23 mouse cellular contexts compared by ENCODE assay signal in the genomic region with DNA sequence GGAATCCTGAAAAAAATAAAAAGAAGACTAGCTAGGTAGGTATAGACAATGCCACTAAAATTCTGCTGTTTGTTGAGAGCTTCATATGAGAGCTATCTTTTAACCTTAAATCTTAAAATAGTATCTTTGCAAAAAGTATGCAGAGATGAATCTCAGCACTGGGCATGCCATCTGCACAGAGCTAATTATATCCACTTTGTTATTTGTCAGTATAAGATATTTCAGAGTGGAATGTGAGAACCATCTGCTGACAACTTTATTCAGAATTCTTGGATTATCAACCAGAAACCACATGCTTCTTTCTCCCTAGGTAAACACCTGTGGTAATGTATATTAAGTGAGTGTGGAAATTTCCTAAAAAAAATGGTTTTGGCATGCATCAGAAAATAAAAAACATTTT.
DNase-seq lines count a peak whose midpoint lies in the region; ATAC-seq lines count a peak whose summit lies in the region.
"Had no signal": no experiment of that assay in that cellular context is flagged by ENCODE, and none has a peak within 500 bp of the region (broad histone marks: within the 10 kb centered on the region; RNA-seq: fewer than 3 reads in every experiment).

No protein-coding gene starts in this region.

- 0 out of 2 replicates have a peak, but pooled peaks have one; percentile 46 for ATAC-seq in forebrain, embryonic 14.5 days
- ATAC-seq in forebrain, embryonic 12.5 days (ENCODE audit: low FRiP score) = no peak
- ATAC-seq in forebrain, embryonic 16.5 days = peak; percentile 88
- ATAC-seq in hindbrain, embryonic 12.5 days (ENCODE audit: low FRiP score) = no peak
- ATAC-seq: CD4-positive, CD25-positive, alpha-beta regulatory T cell, adult 4 months; liver, postnatal 0 days; Patski had no signal

- H3K27me3 ChIP-seq in forebrain, embryonic 14.5 days (replicated peaks; ENCODE audit: control insufficient read depth, insufficient read depth, low read length) = no peaks in the 10 kb centered on the region
- no peaks in the 10 kb centered on the region for H3K27me3 ChIP-seq in forebrain, embryonic 12.5 days
- H3K27me3 ChIP-seq in forebrain, embryonic 16.5 days (replicated peaks; ENCODE audit: control insufficient read depth, insufficient read depth, low read length) = no peaks in the 10 kb centered on the region
- H3K27me3 ChIP-seq in hindbrain, embryonic 12.5 days = no peaks in the 10 kb centered on the region
- H3K27me3 ChIP-seq: midbrain, embryonic 12.5 days; Patski had no signal

- H3K36me3 ChIP-seq in forebrain, embryonic 14.5 days (ENCODE audit: control insufficient read depth, insufficient read depth, low read length) = no peaks in the 10 kb centered on the region
- H3K36me3 ChIP-seq in forebrain, embryonic 12.5 days (replicated peaks) = no peaks in the 10 kb centered on the region
- H3K36me3 ChIP-seq in forebrain, embryonic 16.5 days (ENCODE audit: control insufficient read depth, insufficient read depth) = no peaks in the 10 kb centered on the region
- no peaks in the 10 kb centered on the region for H3K36me3 ChIP-seq in hindbrain, embryonic 12.5 days
- H3K36me3 ChIP-seq: midbrain, embryonic 12.5 days had no signal

- intact Hi-C loops in left cerebral cortex, postnatal 4 days (cut with DNase I) = no loop called here
- intact Hi-C loops in left cerebral cortex, postnatal 25 days (cut with DNase I) = loop anchor here (10.0 kb wide), 1 partner anchor 850 kb away; no protein-coding TSS in a partner anchor

- no peak overlapping the region for H3K9ac ChIP-seq in forebrain, embryonic 14.5 days (ENCODE audit: low read length)
- no peak overlapping the region for H3K9ac ChIP-seq in forebrain, embryonic 12.5 days
- H3K9ac ChIP-seq in forebrain, embryonic 16.5 days (replicated peaks; ENCODE audit: low read depth, low read length) = no peak overlapping the region
- no peak overlapping the region for H3K9ac ChIP-seq in hindbrain, embryonic 12.5 days
- H3K9ac ChIP-seq: liver, postnatal 0 days; midbrain, embryonic 12.5 days had no signal

- no peak overlapping the region for H3K4me2 ChIP-seq in forebrain, embryonic 14.5 days (ENCODE audit: low read length)
- no peak overlapping the region for H3K4me2 ChIP-seq in forebrain, embryonic 12.5 days
- no peak overlapping the region for H3K4me2 ChIP-seq in forebrain, embryonic 16.5 days (ENCODE audit: low read length)
- H3K4me2 ChIP-seq in hindbrain, embryonic 12.5 days (replicated peaks) = no peak overlapping the region
- H3K4me2 ChIP-seq: midbrain, embryonic 12.5 days had no signal

- H3K4me1 ChIP-seq in forebrain, embryonic 14.5 days (ENCODE audit: control insufficient read depth, insufficient read depth, low read length) = no peaks in the 10 kb centered on the region
- no peaks in the 10 kb centered on the region for H3K4me1 ChIP-seq in forebrain, embryonic 12.5 days
- no peaks in the 10 kb centered on the region for H3K4me1 ChIP-seq in forebrain, embryonic 16.5 days (replicated peaks; ENCODE audit: control insufficient read depth, insufficient read depth, low read length)
- no peaks in the 10 kb centered on the region for H3K4me1 ChIP-seq in hindbrain, embryonic 12.5 days
- H3K4me1 ChIP-seq: midbrain, embryonic 12.5 days had no signal

- no peaks in the 10 kb centered on the region for H3K9me3 ChIP-seq in forebrain, embryonic 14.5 days (replicated peaks; ENCODE audit: control insufficient read depth, low read length)
- no peaks in the 10 kb centered on the region for H3K9me3 ChIP-seq in forebrain, embryonic 12.5 days
- no peaks in the 10 kb centered on the region for H3K9me3 ChIP-seq in forebrain, embryonic 16.5 days (ENCODE audit: control insufficient read depth, low read length)
- no peaks in the 10 kb centered on the region for H3K9me3 ChIP-seq in hindbrain, embryonic 12.5 days (replicated peaks)
- H3K9me3 ChIP-seq: midbrain, embryonic 12.5 days had no signal

- peak; percentile 40 for DNase-seq in forebrain, embryonic 14.5 days (ENCODE audit: low spot score)
- peak; percentile 51 for DNase-seq in left cerebral cortex, adult 11 months (ENCODE audit: low spot score)
- no peak for DNase-seq in left cerebral cortex, postnatal 4 days
- peak; percentile 46 to 90 for DNase-seq in left cerebral cortex, postnatal 25 days (ENCODE audit: low spot score in 2 of 2)
- DNase-seq in gastrocnemius, adult 18-20 months (ENCODE audit: low spot score) = no peak
- DNase-seq: adrenal gland, adult 8-10 months; cerebellum, adult 11 months; cerebellum, postnatal 14 days; embryo, embryonic 11 days; gastrocnemius, postnatal 10 days; kidney, adult 2 months; kidney, postnatal 10 days; liver; liver, postnatal 0 days; lung, postnatal 10 days; thymus, postnatal 14 days had no signal

- H3K27ac ChIP-seq in forebrain, embryonic 14.5 days (ENCODE audit: low read depth, low read length) = no peak overlapping the region
- H3K27ac ChIP-seq in forebrain, embryonic 12.5 days = no peak overlapping the region
- H3K27ac ChIP-seq in forebrain, embryonic 16.5 days (ENCODE audit: low read length) = no peak overlapping the region
- H3K27ac ChIP-seq in hindbrain, embryonic 12.5 days = no peak overlapping the region
- H3K27ac ChIP-seq: midbrain, embryonic 12.5 days had no signal

- no peak overlapping the region for H3K4me3 ChIP-seq in forebrain, embryonic 14.5 days (ENCODE audit: low read depth, low read length)
- no peak overlapping the region for H3K4me3 ChIP-seq in forebrain, embryonic 12.5 days (replicated peaks)
- H3K4me3 ChIP-seq in forebrain, embryonic 16.5 days (replicated peaks; ENCODE audit: low read length) = no peak overlapping the region
- no peak overlapping the region for H3K4me3 ChIP-seq in hindbrain, embryonic 12.5 days
- H3K4me3 ChIP-seq: midbrain, embryonic 12.5 days; myocyte had no signal

Comparison
In these comparisons a context has a peak if more than half of its experiments do, and no peak if none do; other contexts are left out.
1. ATAC-seq: peak in forebrain, embryonic 14.5 days (single experiment) and forebrain, embryonic 16.5 days (single experiment); none in forebrain, embryonic 12.5 days (single experiment) and hindbrain, embryonic 12.5 days (single experiment).
2. DNase-seq: peak in forebrain, embryonic 14.5 days (single experiment), left cerebral cortex, adult 11 months (single experiment) and left cerebral cortex, postnatal 25 days (2 of 2); none in left cerebral cortex, postnatal 4 days (single experiment) and gastrocnemius, adult 18-20 months (single experiment).